Mouse (Mus musculus) heart, embryonic 15.5 days (tissue): ENCODE results near the gene Kpna2. TPM values are rescaled to one million over a fixed set of nuclear protein-coding genes. Genes with fewer than 3 reads are reported as not detected.
"Not testable (repeated sequence)": the region's sequence is repeated elsewhere in the genome, so short reads cannot be mapped to it uniquely, and the experiment has no call there.

ENCODE experiments used
- ATAC-seq: fragments of 200-750 bp; cut with Nextera tagmentation; replicated peaks from 2 replicates; pipeline ENCODE4 v1.8.0; 2017; ENCODE audit warnings: low read depth, moderate TSS enrichment; ENCODE audit not compliant: insufficient number of reproducible peaks, insufficient read depth, low FRiP score
- H3K27ac ChIP-seq: fragments of 300-500 bp; sonication (generic); 2 replicates; pipeline ENCODE4 v1.5.1; 2015; ENCODE audit warnings: mild to moderate bottlenecking, inconsistent platforms
- H3K27me3 ChIP-seq: fragments of 300-500 bp; sonication (generic); 2 replicates; pipeline ENCODE4 v1.6.1; 2015; ENCODE audit warnings: inconsistent platforms
- H3K36me3 ChIP-seq: fragments of 300-500 bp; sonication (generic); 2 replicates; pipeline ENCODE4 v1.6.1; 2015; ENCODE audit warnings: mild to moderate bottlenecking, inconsistent platforms
- H3K4me1 ChIP-seq: fragments of 300-500 bp; sonication (generic); replicated peaks from 2 replicates; pipeline ENCODE4 v1.6.1; 2015; ENCODE audit warnings: inconsistent platforms
- H3K4me2 ChIP-seq: fragments of 300-500 bp; sonication (generic); 2 replicates; pipeline ENCODE4 v1.6.1; 2015; ENCODE audit warnings: inconsistent platforms, mild to moderate bottlenecking, moderate library complexity
- H3K4me3 ChIP-seq: fragments of 300-500 bp; sonication (generic); 2 replicates; pipeline ENCODE4 v1.5.1; 2015; ENCODE audit warnings: mild to moderate bottlenecking, inconsistent platforms
- H3K9ac ChIP-seq: fragments of 300-500 bp; sonication (generic); 2 replicates; pipeline ENCODE4 v1.6.1; 2015; ENCODE audit warnings: mild to moderate bottlenecking, inconsistent platforms
- H3K9me3 ChIP-seq: fragments of 300-500 bp; sonication (generic); replicated peaks from 2 replicates; pipeline ENCODE4 v1.6.1; 2016; ENCODE audit warnings: inconsistent platforms
- WGBS: fragments of 180-500 bp; shearing (Covaris S2); methylation state at CpG from one replicate; pipeline ENCODE4 v1.1.7; 2015; ENCODE audit warnings: mixed read lengths; 5-methylcytosine and 5-hydroxymethylcytosine counted together
- polyA plus RNA-seq: library from polyadenylated mRNA; unstranded; fragments of >200 nt; fragmentation: Nextera tagmentation; extraction: Ambion mirVana; gene quantifications from 2 replicates; pipeline ENCODE4 v1.2.1, GENCODE M21; 2015

Gene Kpna2
- polyA plus RNA-seq, 1 experiment from 2014 or later: 231 TPM

GRCm38 (mm10) chr11:106999949-107000513 lies 690 bp upstream of the Kpna2 start:
- no peaks in the 10 kb centered on the region for H3K27me3 ChIP-seq
- peaks cover 16% of the 10 kb centered on the region for H3K4me1 ChIP-seq
- H3K4me2 ChIP-seq: peak overlapping the region; percentile 76
- peak overlapping the region; percentile 85 for H3K27ac ChIP-seq
- no peaks in the 10 kb centered on the region for H3K9me3 ChIP-seq
- H3K4me3 ChIP-seq: peak overlapping the region; percentile 82
- ATAC-seq: no peak
- WGBS: 82% methylated on average over 9 of the region's 9 CpGs
- H3K9ac ChIP-seq: peak overlapping the region; percentile 60
- peaks cover 22% of the 10 kb centered on the region for H3K36me3 ChIP-seq

- Histone ChIP-seq H3K4me3 (peak overlapping the region; percentile 82), H3K4me1 (peaks cover 24% of the 10 kb centered on the region), H3K36me3 (peaks cover 35% of the 10 kb centered on the region), H3K4me2 (peak overlapping the region; percentile 72), H3K27ac (peak overlapping the region; percentile 90), H3K27me3 (no peaks in the 10 kb centered on the region), H3K9me3 (no peaks in the 10 kb centered on the region), H3K9ac (peak overlapping the region; percentile 82)
- no peak for ATAC-seq
- WGBS: under 1% methylated on average over 26 of the region's 26 CpGs
These were observed 640 bp downstream of the Kpna2 start for GRCm38 (mm10) chr11:106998651-106999150.

GRCm38 (mm10) chr11:106997976-106998375 lies 1.4 kb downstream of the Kpna2 start:
- peaks cover 28% of the 10 kb centered on the region for H3K4me1 ChIP-seq
- ATAC-seq: no peak
- H3K36me3 ChIP-seq: peaks cover 37% of the 10 kb centered on the region
- no peaks in the 10 kb centered on the region for H3K9me3 ChIP-seq
- peak overlapping the region; percentile 82; the same call in 1 of the 2 replicates for H3K9ac ChIP-seq
- H3K27me3 ChIP-seq: no peaks in the 10 kb centered on the region
- no peak overlapping the region for H3K27ac ChIP-seq
- 15% methylated on average over 5 of the region's 5 CpGs for WGBS
- peak overlapping the region; percentile 72 for H3K4me2 ChIP-seq
- H3K4me3 ChIP-seq: peak overlapping the region; percentile 82

- H3K27ac ChIP-seq, H3K9ac ChIP-seq, H3K27me3 ChIP-seq, H3K9me3 ChIP-seq, ATAC-seq: not testable (repeated sequence)
- Histone ChIP-seq H3K4me2 (0 out of 2 replicates have a peak overlapping the region, but pooled peaks have one; percentile 72), H3K36me3 (peaks cover 46% of the 10 kb centered on the region), H3K4me1 (peaks cover 31% of the 10 kb centered on the region), H3K4me3 (peak overlapping the region; percentile 82; the same call in 1 of the 2 replicates)
- 87% methylated on average over 7 of the region's 7 CpGs for WGBS
These were observed 2.8 kb downstream of the Kpna2 start for GRCm38 (mm10) chr11:106996492-106996891.

- Histone ChIP-seq H3K27me3 (no peaks in the 10 kb centered on the region), H3K9ac (no peak overlapping the region), H3K9me3 (no peaks in the 10 kb centered on the region), H3K4me2 (no peak overlapping the region), H3K4me1 (peaks cover 31% of the 10 kb centered on the region), H3K27ac (peak overlapping the region; percentile 57), H3K36me3 (peaks cover 66% of the 10 kb centered on the region), H3K4me3 (no peak overlapping the region)
- WGBS: 30% methylated on average over 3 of the region's 3 CpGs
- ATAC-seq: peak; percentile 18; the same call in 1 of the 2 replicates
These were observed 4.9 kb downstream of the Kpna2 start for GRCm38 (mm10) chr11:106994246-106995085.

- Histone ChIP-seq H3K9me3 (no peaks in the 10 kb centered on the region), H3K4me2 (no peak overlapping the region), H3K4me1 (peaks cover 6% of the 10 kb centered on the region; the same call in 1 of the 2 replicates), H3K27ac (no peak overlapping the region), H3K27me3 (no peaks in the 10 kb centered on the region), H3K4me3 (no peak overlapping the region), H3K36me3 (peaks cover 41% of the 10 kb centered on the region), H3K9ac (no peak overlapping the region)
- no peak for ATAC-seq
- 92% methylated on average over 2 of the region's 2 CpGs for WGBS
These were observed 12.0 kb downstream of the Kpna2 start for GRCm38 (mm10) chr11:106987384-106987783.

GRCm38 (mm10) chr11:106985979-106986604 lies 13.2 kb downstream of the Kpna2 start:
- H3K27ac ChIP-seq, H3K4me2 ChIP-seq, H3K4me1 ChIP-seq, H3K9me3 ChIP-seq, H3K27me3 ChIP-seq, H3K9ac ChIP-seq, ATAC-seq, H3K4me3 ChIP-seq: not testable (repeated sequence)
- WGBS: 80% methylated on average over 9 of the region's 9 CpGs
- peaks cover 31% of the 10 kb centered on the region for H3K36me3 ChIP-seq

- WGBS: 30% methylated on average over 5 of the region's 5 CpGs
- Histone ChIP-seq H3K27me3 (no peaks in the 10 kb centered on the region), H3K9me3 (no peaks in the 10 kb centered on the region), H3K4me2 (no peak overlapping the region), H3K9ac (no peak overlapping the region), H3K27ac (no peak overlapping the region), H3K4me3 (no peak overlapping the region), H3K36me3 (no peaks in the 10 kb centered on the region), H3K4me1 (peaks cover 9% of the 10 kb centered on the region)
- no peak for ATAC-seq
These were observed 17.0 kb downstream of the Kpna2 start for GRCm38 (mm10) chr11:106982351-106982750.

- H3K9me3 ChIP-seq: no peaks in the 10 kb centered on the region
- H3K4me2 ChIP-seq: no peak overlapping the region
- H3K4me1 ChIP-seq: peaks cover 9% of the 10 kb centered on the region
- no peaks in the 10 kb centered on the region for H3K36me3 ChIP-seq
- no peak overlapping the region for H3K27ac ChIP-seq
- 59% methylated on average over 1 of the region's 1 CpGs for WGBS
- no peak overlapping the region for H3K4me3 ChIP-seq
- H3K27me3 ChIP-seq: no peaks in the 10 kb centered on the region
- ATAC-seq: no peak
- no peak overlapping the region for H3K9ac ChIP-seq
These were observed 17.6 kb downstream of the Kpna2 start for GRCm38 (mm10) chr11:106981787-106982186.

GRCm38 (mm10) chr11:106980455-106980854 lies 18.9 kb downstream of the Kpna2 start:
- no peaks in the 10 kb centered on the region for H3K27me3 ChIP-seq
- no peak overlapping the region for H3K27ac ChIP-seq
- no peak overlapping the region for H3K4me2 ChIP-seq
- no peaks in the 10 kb centered on the region for H3K36me3 ChIP-seq
- peaks cover 14% of the 10 kb centered on the region for H3K4me1 ChIP-seq
- no peak overlapping the region for H3K9ac ChIP-seq
- 22% methylated on average over 7 of the region's 7 CpGs for WGBS
- H3K9me3 ChIP-seq: no peaks in the 10 kb centered on the region
- no peak overlapping the region for H3K4me3 ChIP-seq
- no peak for ATAC-seq

- Histone ChIP-seq H3K9me3 (no peaks in the 10 kb centered on the region), H3K9ac (no peak overlapping the region), H3K27ac (peak overlapping the region; percentile 64), H3K27me3 (no peaks in the 10 kb centered on the region), H3K4me2 (no peak overlapping the region), H3K4me1 (peaks cover 5% of the 10 kb centered on the region), H3K36me3 (no peaks in the 10 kb centered on the region), H3K4me3 (no peak overlapping the region)
- ATAC-seq: peak; percentile 71
- 64% methylated on average over 8 of the region's 8 CpGs for WGBS
These were observed 23.1 kb downstream of the Kpna2 start for GRCm38 (mm10) chr11:106976194-106976593.
